Mouse (Mus musculus) neural tube, embryonic 10.5 days (tissue): ENCODE measurements around the gene Tial1.

ENCODE experiments used
- DNase-seq: peaks from one replicate; pipeline ENCODE4 v3.0.0-alpha.2; 2017; ENCODE audit warnings: low spot score; ENCODE audit errors: extremely low spot score

Tial1 gene

GRCm38 (mm10) chr7:128417226-128417929 lies 44.1 kb downstream of the Tial1 start:
- DNase-seq: no peak

GRCm38 (mm10) chr7:128416664-128417063 lies 44.9 kb downstream of the Tial1 start:
- no peak for DNase-seq

GRCm38 (mm10) chr7:128414433-128414832 lies 47.1 kb downstream of the Tial1 start:
- no peak for DNase-seq

- no peak for DNase-seq
Measured at GRCm38 (mm10) chr7:128412071-128412833, 49.3 kb downstream of the Tial1 start.

- no peak for DNase-seq
Measured at GRCm38 (mm10) chr7:128410708-128411413, 50.7 kb downstream of the Tial1 start.

- no peak for DNase-seq
Measured at GRCm38 (mm10) chr7:128408265-128408664, 53.3 kb downstream of the Tial1 start.

GRCm38 (mm10) chr7:128403988-128404387 lies 57.5 kb downstream of the Tial1 start:
- DNase-seq: no peak

GRCm38 (mm10) chr7:128403586-128403985 lies 57.9 kb downstream of the Tial1 start:
- no peak for DNase-seq

GRCm38 (mm10) chr7:128403128-128403527 lies 58.4 kb downstream of the Tial1 start:
- no peak for DNase-seq

GRCm38 (mm10) chr7:128402577-128402976 lies 58.9 kb downstream of the Tial1 start:
- DNase-seq: no peak

GRCm38 (mm10) chr7:128398664-128399063 lies 62.9 kb downstream of the Tial1 start:
- no peak for DNase-seq

GRCm38 (mm10) chr7:128397066-128397465 lies 64.5 kb downstream of the Tial1 start:
- DNase-seq: no peak

- no peak for DNase-seq
Measured at GRCm38 (mm10) chr7:128393756-128394155, 67.8 kb downstream of the Tial1 start.

- no peak for DNase-seq
Measured at GRCm38 (mm10) chr7:128392972-128393314, 68.6 kb downstream of the Tial1 start.

GRCm38 (mm10) chr7:128392071-128392971 lies 69.2 kb downstream of the Tial1 start:
- no peak for DNase-seq

GRCm38 (mm10) chr7:128391267-128392057 lies 70.1 kb downstream of the Tial1 start:
- no peak for DNase-seq
